Mouse (Mus musculus) cortical plate, adult 2 months (tissue): ENCODE data around the gene Vav2.

ENCODE experiments used
- CTCF ChIP-seq: fragments of 200-500 bp; IDR thresholded peaks from 2 replicates; pipeline ENCODE4 v1.5.1; 2011; ENCODE audit warnings: mild to moderate bottlenecking, control low read depth, low read length; ENCODE audit not compliant: insufficient read depth; ENCODE audit errors: extremely low read depth
- POLR2A ChIP-seq: fragments of 200-500 bp; IDR thresholded peaks from 2 replicates; pipeline ENCODE4 v1.6.1; 2011; ENCODE audit warnings: mild to moderate bottlenecking, low read length, control low read depth; ENCODE audit not compliant: insufficient read depth; ENCODE audit errors: extremely low read depth

GRCm38 (mm10) chr2:27218569-27218968, 208.3 kb downstream of the Vav2 start:
- TF ChIP-seq POLR2A (no peak), CTCF (no peak)
